Mouse (Mus musculus) layer of hippocampus, postnatal 25 days (tissue): Measurements from ENCODE around the gene Med20. TPM values are rescaled to one million over a fixed set of nuclear protein-coding genes. Genes with fewer than 3 reads are reported as not detected.

ENCODE experiments used
- DNase-seq, 2 experiments: peaks; one replicate each; pipeline ENCODE4 v3.0.0; 2022; ENCODE audit warnings: mixed read lengths in 2 of 2, low spot score in 1 of 2; ENCODE audit errors: extremely low spot score in 1 of 2
- total RNA-seq, 2 experiments: library from RNA; stranded (reverse); gene quantifications; 2 replicates each; pipeline ENCODE4 v1.2.3; 2021

The Med20 gene
- total RNA-seq, result 10 to 100 TPM; 28.7 to 29.8 TPM

GRCm38 (mm10) chr17:47610849-47611660 is at the start of gene Med20, which contains the start of the genes Bysl and Gm20517:
Gene Med20, plus strand, starts transcription at chr17:47611582.
Gene Bysl, minus strand, starts transcription at chr17:47611492.
Gene Gm20517, plus strand, starts transcription at chr17:47611589.
- DNase-seq, result peak; percentile 97 to 98

GRCm38 (mm10) chr17:47562875-47563274 is 48.5 kb upstream of the Med20 start:
- DNase-seq, result no peak

- DNase-seq, result no peak
These were observed 46.8 kb upstream of the Med20 start for GRCm38 (mm10) chr17:47564612-47565011.

GRCm38 (mm10) chr17:47566133-47566532 is 45.2 kb upstream of the Med20 start:
- no peak for DNase-seq

GRCm38 (mm10) chr17:47567271-47567670 is 44.1 kb upstream of the Med20 start:
- DNase-seq, result no peak

- DNase-seq, result no peak
These were observed 43.0 kb upstream of the Med20 start for GRCm38 (mm10) chr17:47568389-47568788.

- DNase-seq, result no peak
These were observed 42.3 kb upstream of the Med20 start for GRCm38 (mm10) chr17:47568951-47569527.

GRCm38 (mm10) chr17:47571621-47572020 is 39.8 kb upstream of the Med20 start:
- DNase-seq, result no peak

- DNase-seq, result no peak
These were observed 38.9 kb upstream of the Med20 start for GRCm38 (mm10) chr17:47572436-47572835.

GRCm38 (mm10) chr17:47574028-47574427 is 37.4 kb upstream of the Med20 start:
- no peak for DNase-seq

GRCm38 (mm10) chr17:47574830-47575229 is 36.6 kb upstream of the Med20 start:
- no peak for DNase-seq

GRCm38 (mm10) chr17:47578655-47579054 is 32.7 kb upstream of the Med20 start:
- no peak for DNase-seq

- no peak for DNase-seq
These were observed 30.4 kb upstream of the Med20 start for GRCm38 (mm10) chr17:47580962-47581361.

- DNase-seq, result no peak
These were observed 22.9 kb upstream of the Med20 start for GRCm38 (mm10) chr17:47588517-47588916.

- DNase-seq, result no peak
These were observed 20.3 kb upstream of the Med20 start for GRCm38 (mm10) chr17:47591073-47591472.

GRCm38 (mm10) chr17:47593215-47593853 is 18.0 kb upstream of the Med20 start:
- peak; percentile 74 to 89 for DNase-seq

- DNase-seq, result no peak
These were observed 17.6 kb upstream of the Med20 start for GRCm38 (mm10) chr17:47593854-47594182.

GRCm38 (mm10) chr17:47594183-47594968 is 17.0 kb upstream of the Med20 start:
- DNase-seq, result peak in 1 of 2 experiments; percentile 26

- no peak for DNase-seq
These were observed 16.5 kb upstream of the Med20 start for GRCm38 (mm10) chr17:47594969-47595247.

- DNase-seq, result no peak
These were observed 15.9 kb upstream of the Med20 start for GRCm38 (mm10) chr17:47595248-47596161.
